Mouse (Mus musculus) kidney, embryonic 14.5 days (tissue): ENCODE results near the gene Mpst. TPM values are rescaled to one million over a fixed set of nuclear protein-coding genes. Genes with fewer than 3 reads are reported as not detected.

Experiments used
- ATAC-seq: fragments of 200-750 bp; cut with Nextera tagmentation; 2 replicates; pipeline ENCODE4 v1.8.0; 2017; ENCODE audit warnings: moderate number of reproducible peaks, mild to moderate bottlenecking, moderate TSS enrichment, moderate library complexity; ENCODE audit not compliant: low FRiP score, low TSS enrichment
- H3K27ac ChIP-seq: fragments of 300-500 bp; sonication (generic); 2 replicates; pipeline ENCODE4 v1.5.1; 2014; ENCODE audit warnings: low read depth, mild to moderate bottlenecking, low read length, moderate library complexity, mixed read lengths
- H3K27me3 ChIP-seq: fragments of 300-500 bp; sonication (generic); 2 replicates; pipeline ENCODE4 v1.6.1; 2014; ENCODE audit warnings: mild to moderate bottlenecking, low read length; ENCODE audit not compliant: control insufficient read depth, insufficient read depth
- H3K36me3 ChIP-seq: fragments of 300-500 bp; sonication (generic); 2 replicates; pipeline ENCODE4 v1.6.1; 2014; ENCODE audit warnings: low read length, mixed read lengths; ENCODE audit not compliant: control insufficient read depth, insufficient read depth
- H3K4me1 ChIP-seq: fragments of 300-500 bp; sonication (generic); 2 replicates; pipeline ENCODE4 v1.6.1; 2014; ENCODE audit warnings: low read length, mixed read lengths; ENCODE audit not compliant: control insufficient read depth, insufficient read depth
- H3K4me2 ChIP-seq: fragments of 300-500 bp; sonication (generic); replicated peaks from 2 replicates; pipeline ENCODE4 v1.6.1; 2014; ENCODE audit warnings: low read depth, mild to moderate bottlenecking, low read length
- H3K4me3 ChIP-seq: fragments of 300-500 bp; sonication (generic); 2 replicates; pipeline ENCODE4 v1.5.1; 2014; ENCODE audit warnings: mild to moderate bottlenecking, low read length
- H3K9ac ChIP-seq: fragments of 300-500 bp; sonication (generic); 2 replicates; pipeline ENCODE4 v1.6.1; 2014; ENCODE audit warnings: low read depth, mild to moderate bottlenecking, low read length, moderate library complexity
- H3K9me3 ChIP-seq: fragments of 300-500 bp; sonication (generic); 2 replicates; pipeline ENCODE4 v1.6.1; 2016; ENCODE audit warnings: low read length; ENCODE audit not compliant: control insufficient read depth
- WGBS: fragments of 180-500 bp; shearing (Covaris S2); extraction: QIAGEN DNeasy Blood & Tissue Kit; methylation state at CpG from one replicate; pipeline ENCODE4 v1.1.7; 2014; 5-methylcytosine and 5-hydroxymethylcytosine counted together
- polyA plus RNA-seq: library from polyadenylated mRNA; unstranded; fragments of >200 nt; fragmentation: Nextera tagmentation; extraction: Ambion mirVana; gene quantifications from 2 replicates; pipeline ENCODE4 v1.2.1, GENCODE M21; 2014

Gene Mpst
- polyA plus RNA-seq, 1 experiment from 2014 or later = 4.3 TPM

GRCm38 (mm10) chr15:78413719-78414117, 7.5 kb downstream of the Mpst start:
- 46% methylated on average over 1 of the region's 1 CpGs for WGBS
- Histone ChIP-seq H3K4me2 (no peak overlapping the region), H3K4me1 (peaks cover 14% of the 10 kb centered on the region), H3K9me3 (no peaks in the 10 kb centered on the region), H3K4me3 (no peak overlapping the region), H3K27ac (no peak overlapping the region), H3K27me3 (peaks cover 23% of the 10 kb centered on the region), H3K36me3 (no peaks in the 10 kb centered on the region; the same call in 1 of the 2 replicates), H3K9ac (no peak overlapping the region)
- ATAC-seq = no peak

- 89% methylated on average over 8 of the region's 8 CpGs for WGBS
- Histone ChIP-seq H3K27me3 (peaks cover 18% of the 10 kb centered on the region), H3K4me3 (no peak overlapping the region), H3K9me3 (no peaks in the 10 kb centered on the region), H3K4me2 (no peak overlapping the region), H3K4me1 (peaks cover 14% of the 10 kb centered on the region), H3K36me3 (no peaks in the 10 kb centered on the region; the same call in 1 of the 2 replicates), H3K9ac (no peak overlapping the region), H3K27ac (no peak overlapping the region)
- ATAC-seq = no peak
Measured at GRCm38 (mm10) chr15:78414157-78414556, 7.9 kb downstream of the Mpst start.

GRCm38 (mm10) chr15:78416937-78417336, 10.7 kb downstream of the Mpst start:
- Histone ChIP-seq H3K36me3 (no peaks in the 10 kb centered on the region; the same call in 1 of the 2 replicates), H3K4me3 (no peak overlapping the region), H3K27me3 (no peaks in the 10 kb centered on the region), H3K9ac (peak overlapping the region; percentile 18; the same call in 1 of the 2 replicates), H3K4me1 (peaks cover 7% of the 10 kb centered on the region; the same call in 1 of the 2 replicates), H3K4me2 (no peak overlapping the region; the same call in 1 of the 2 replicates), H3K9me3 (no peaks in the 10 kb centered on the region), H3K27ac (peak overlapping the region; percentile 81; the same call in 1 of the 2 replicates)
- WGBS = 6% methylated on average over 4 of the region's 4 CpGs
- peak; percentile 65; the same call in 1 of the 2 replicates for ATAC-seq

GRCm38 (mm10) chr15:78420395-78420794, 14.2 kb downstream of the Mpst start:
- no peak overlapping the region for H3K4me2 ChIP-seq
- H3K4me1 ChIP-seq = peaks cover 12% of the 10 kb centered on the region; the same call in 1 of the 2 replicates
- H3K4me3 ChIP-seq = no peak overlapping the region
- no peak for ATAC-seq
- H3K36me3 ChIP-seq = no peaks in the 10 kb centered on the region
- H3K27ac ChIP-seq = no peak overlapping the region
- no peaks in the 10 kb centered on the region for H3K9me3 ChIP-seq
- H3K27me3 ChIP-seq = no peaks in the 10 kb centered on the region
- H3K9ac ChIP-seq = no peak overlapping the region
- WGBS = 88% methylated on average over 13 of the region's 13 CpGs

- H3K4me1 ChIP-seq = peaks cover 6% of the 10 kb centered on the region; the same call in 1 of the 2 replicates
- no peak overlapping the region for H3K4me3 ChIP-seq
- peak overlapping the region; percentile 24; the same call in 1 of the 2 replicates for H3K4me2 ChIP-seq
- no peaks in the 10 kb centered on the region for H3K9me3 ChIP-seq
- 21% methylated on average over 16 of the region's 16 CpGs for WGBS
- no peak overlapping the region for H3K27ac ChIP-seq
- H3K36me3 ChIP-seq = no peaks in the 10 kb centered on the region
- no peaks in the 10 kb centered on the region for H3K27me3 ChIP-seq
- H3K9ac ChIP-seq = no peak overlapping the region
- ATAC-seq = peak; percentile 72
Measured at GRCm38 (mm10) chr15:78422046-78422956, 16.1 kb downstream of the Mpst start.

- 23% methylated on average over 11 of the region's 11 CpGs for WGBS
- Histone ChIP-seq H3K9ac (no peak overlapping the region), H3K9me3 (no peaks in the 10 kb centered on the region), H3K27me3 (no peaks in the 10 kb centered on the region), H3K27ac (no peak overlapping the region), H3K36me3 (no peaks in the 10 kb centered on the region), H3K4me3 (no peak overlapping the region), H3K4me2 (no peak overlapping the region), H3K4me1 (peaks cover 9% of the 10 kb centered on the region; the same call in 1 of the 2 replicates)
- no peak for ATAC-seq
Measured at GRCm38 (mm10) chr15:78424507-78424906, 18.3 kb downstream of the Mpst start.

GRCm38 (mm10) chr15:78425230-78425629, 19.0 kb downstream of the Mpst start:
- Histone ChIP-seq H3K27ac (no peak overlapping the region), H3K27me3 (no peaks in the 10 kb centered on the region), H3K9me3 (no peaks in the 10 kb centered on the region), H3K9ac (no peak overlapping the region), H3K36me3 (no peaks in the 10 kb centered on the region), H3K4me1 (peaks cover 12% of the 10 kb centered on the region; the same call in 1 of the 2 replicates), H3K4me3 (no peak overlapping the region), H3K4me2 (no peak overlapping the region)
- ATAC-seq = no peak
- WGBS = 62% methylated on average over 4 of the region's 4 CpGs

GRCm38 (mm10) chr15:78428391-78429138, 22.3 kb downstream of the Mpst start, which contains the start of gene Kctd17:
Gene Kctd17 (plus strand): TSS chr15:78428564.
- WGBS = under 1% methylated on average over 49 of the region's 52 CpGs

More at GRCm38 (mm10) chr15:78428391-78429138, 22.3 kb downstream of the Mpst start, which contains the start of gene Kctd17:
- Histone ChIP-seq H3K4me3 (peak within 1 kb of the TSS; percentile 61), H3K9ac (peak within 1 kb of the TSS; percentile 70), H3K4me2 (peak within 1 kb of the TSS; percentile 54), H3K27ac (peak within 1 kb of the TSS; percentile 66; the same call in 1 of the 2 replicates), H3K27me3 (no peaks in the 10 kb centered on the region), H3K4me1 (peaks cover 7% of the 10 kb centered on the region; the same call in 1 of the 2 replicates), H3K9me3 (no peaks in the 10 kb centered on the region), H3K36me3 (peaks cover 13% of the 10 kb centered on the region; the same call in 1 of the 2 replicates)
- ATAC-seq = peak; percentile 87
